Mouse (Mus musculus) gonadal fat pad, adult 2 months (tissue): ENCODE measurements around the gene Efcab9. TPM values are rescaled to one million over a fixed set of nuclear protein-coding genes. Genes with fewer than 3 reads are reported as not detected.

Experiments
- DNase-seq: peaks from one replicate; pipeline ENCODE4 v3.0.0-alpha.2; 2012; ENCODE audit warnings: low read depth
- polyA plus RNA-seq: library from polyadenylated mRNA; depleted of rRNA; stranded (reverse); fragments of >200 nt; gene quantifications from 2 replicates; pipeline ENCODE4 v1.2.3, GENCODE M21; 2012

The Efcab9 gene
- polyA plus RNA-seq, 1 experiment = 0.50 TPM

DNA sequence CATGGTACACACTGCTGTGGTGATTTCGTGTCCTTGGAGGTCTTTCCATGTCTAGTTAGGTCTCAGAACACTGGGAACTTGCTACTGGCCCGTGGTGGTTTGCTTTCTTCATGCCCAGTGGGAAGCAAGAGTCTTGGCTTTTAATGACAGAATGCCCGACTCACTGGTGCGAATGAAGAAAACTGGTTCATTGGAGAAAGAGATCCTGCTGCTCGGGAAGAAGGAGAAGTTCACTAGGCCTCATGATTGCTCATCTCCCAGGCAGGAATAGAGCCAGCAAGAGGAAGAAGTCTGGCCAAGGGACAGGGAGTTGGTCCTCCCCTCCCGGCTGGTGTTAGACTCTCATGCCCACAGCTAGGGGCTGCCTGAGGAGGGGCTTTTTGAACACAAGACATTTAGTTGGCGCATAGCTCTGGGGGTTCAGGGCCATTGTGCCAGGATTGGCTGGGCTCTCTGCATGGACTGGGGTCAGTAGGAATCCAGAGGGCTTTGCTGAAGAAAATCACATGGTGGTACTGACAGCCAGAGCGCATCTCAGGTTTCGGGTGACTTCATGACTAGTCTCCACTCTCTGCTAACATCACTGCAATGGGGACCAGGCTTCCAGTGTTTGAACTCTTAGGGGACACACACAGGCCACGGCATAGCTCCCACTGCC is 24.6 kb upstream of the Efcab9 start:
- no peak for DNase-seq

DNA sequence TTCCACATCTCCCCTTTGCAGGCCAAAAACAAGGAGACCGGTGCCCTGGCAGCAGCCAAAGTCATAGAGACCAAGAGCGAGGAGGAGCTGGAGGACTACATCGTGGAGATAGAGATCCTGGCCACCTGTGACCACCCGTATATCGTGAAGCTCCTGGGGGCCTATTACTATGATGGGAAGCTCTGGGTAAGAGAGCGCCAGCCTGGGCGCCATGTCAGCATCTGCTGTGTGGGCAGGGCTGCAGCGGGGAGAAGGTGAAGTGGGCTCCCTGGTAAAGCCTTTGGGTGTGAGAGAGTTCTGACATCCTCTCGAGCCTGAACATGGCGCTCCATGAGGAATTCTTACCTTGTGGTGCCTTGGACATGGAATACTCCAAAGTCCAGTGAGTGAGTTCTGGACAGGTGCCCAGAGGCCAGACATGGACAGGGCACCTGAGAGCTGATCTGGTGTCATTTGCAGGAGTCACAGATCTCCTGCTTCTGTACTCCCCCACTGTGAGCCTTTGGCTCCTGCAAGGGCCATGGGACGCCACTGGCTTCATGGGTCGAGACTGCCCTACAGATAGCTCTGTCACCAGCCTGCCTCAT is 23.3 kb upstream of the Efcab9 start:
- no peak for DNase-seq

DNA sequence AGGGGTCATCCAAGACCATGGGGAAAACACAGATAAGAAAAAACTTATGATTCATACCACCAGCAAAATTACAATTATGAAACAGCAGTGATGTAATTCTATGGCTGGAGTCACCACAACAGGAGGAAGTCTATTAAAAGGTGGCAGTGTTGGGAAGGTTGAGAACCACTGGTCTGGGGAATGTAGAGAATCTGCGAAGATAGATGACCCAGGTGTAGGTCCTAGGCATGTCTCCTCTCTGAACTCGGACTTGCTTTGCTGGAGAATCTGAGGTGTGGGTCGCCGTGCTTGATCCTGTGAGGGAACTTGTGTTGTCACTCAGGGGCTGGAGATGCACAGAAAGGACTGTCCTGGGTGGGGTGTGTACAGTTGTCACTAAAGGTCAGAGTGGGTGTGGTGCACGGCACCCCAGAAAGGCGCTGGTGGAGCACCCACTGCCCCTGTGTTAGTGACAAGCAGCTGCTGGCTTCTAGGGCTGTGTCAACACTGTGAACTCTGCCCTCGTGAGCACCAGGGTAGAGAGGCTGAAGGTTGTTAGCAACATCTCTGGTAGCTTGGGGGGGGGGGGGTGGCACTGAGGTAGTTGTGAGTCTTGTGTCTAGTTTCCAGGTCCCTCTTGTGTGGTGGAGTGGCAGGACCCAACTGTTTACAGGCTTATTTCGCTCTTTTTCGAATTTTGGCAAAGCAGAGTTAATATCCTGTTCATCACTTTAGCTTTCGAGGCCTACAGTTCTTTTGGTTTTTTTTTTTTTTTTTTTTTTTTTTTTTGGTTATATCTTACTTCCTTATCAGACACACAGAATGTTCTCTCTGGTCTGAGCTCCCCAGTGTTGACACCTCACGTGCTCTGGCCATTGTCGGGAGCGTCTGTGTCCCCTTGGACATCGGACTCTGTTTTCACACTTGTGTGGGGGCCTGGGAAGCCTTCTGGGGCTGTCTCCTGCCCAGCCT is 22.5 kb upstream of the Efcab9 start:
- DNase-seq = no peak

DNA sequence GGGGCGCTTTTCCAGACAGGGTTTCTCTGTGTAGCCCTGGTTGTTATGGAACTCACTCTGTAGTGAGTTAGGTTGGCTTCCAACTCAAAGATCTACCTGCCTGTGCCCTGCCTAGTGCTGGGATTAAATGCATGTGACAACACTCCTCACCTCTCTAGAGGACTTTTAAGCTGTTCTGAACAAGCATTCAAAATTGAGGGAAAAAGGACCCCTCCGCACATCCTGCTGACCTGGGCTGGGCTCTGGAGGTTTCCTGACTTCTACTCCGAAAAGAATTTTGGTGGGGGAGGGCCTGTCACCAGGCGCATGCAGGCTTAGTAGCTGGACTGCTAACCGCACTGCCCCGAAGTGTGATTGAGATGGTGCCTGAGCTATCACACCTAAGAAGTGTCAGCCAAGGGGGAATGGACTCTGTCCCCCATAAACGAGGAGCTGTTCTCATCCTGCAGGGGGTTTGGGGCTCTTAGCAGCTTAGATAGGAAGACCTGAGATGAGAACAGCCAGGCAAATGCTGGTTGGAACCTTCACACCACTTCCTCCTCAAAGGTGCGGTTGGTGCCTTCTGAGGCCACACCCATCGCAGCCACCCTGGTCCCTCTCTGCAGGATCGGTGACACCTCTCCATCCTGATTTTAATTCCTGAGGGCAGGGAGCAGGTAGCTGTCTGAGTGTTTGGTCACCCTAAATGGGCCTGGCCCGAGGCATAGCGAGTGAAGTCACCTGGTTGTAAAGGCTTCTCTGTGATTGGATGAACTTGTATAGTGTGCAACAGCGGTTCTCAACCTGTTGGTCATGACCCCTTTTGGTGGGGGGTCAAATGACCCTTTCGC is 21.6 kb upstream of the Efcab9 start:
- DNase-seq = no peak

DNA sequence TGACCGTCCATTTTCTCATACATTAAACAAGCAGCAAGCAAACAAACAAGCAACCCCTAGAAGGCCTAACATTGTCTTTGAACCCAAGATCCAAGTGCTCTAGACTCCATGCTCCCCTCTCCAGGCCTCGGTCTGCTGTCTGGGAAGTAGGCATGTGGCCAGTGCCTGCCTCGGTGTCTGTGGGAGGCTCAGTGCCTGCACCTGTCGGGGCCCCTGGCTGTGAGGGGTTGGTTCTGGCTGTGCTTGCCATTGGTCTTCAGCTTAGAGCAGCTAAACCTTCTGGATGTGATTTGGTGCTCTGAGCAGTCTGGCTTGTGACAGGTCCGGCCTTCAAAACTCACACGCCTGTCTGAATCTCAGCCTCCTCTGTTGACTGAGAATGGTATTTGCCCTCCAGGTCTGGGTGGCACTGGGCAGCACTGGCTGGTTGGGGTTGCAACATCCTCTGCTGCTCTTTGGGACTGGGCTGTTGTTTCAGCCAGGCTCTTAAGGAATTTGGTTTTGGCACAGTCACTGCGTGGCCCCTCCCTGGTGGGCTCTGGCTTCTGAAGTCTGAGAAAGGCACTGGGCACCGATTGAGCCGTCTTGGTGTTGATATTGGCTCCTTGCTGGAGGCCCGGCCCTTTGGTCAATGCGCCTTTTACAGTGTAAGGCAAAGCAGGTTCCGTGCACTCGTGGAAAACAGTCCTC is 20.7 kb upstream of the Efcab9 start:
- no peak for DNase-seq

DNA sequence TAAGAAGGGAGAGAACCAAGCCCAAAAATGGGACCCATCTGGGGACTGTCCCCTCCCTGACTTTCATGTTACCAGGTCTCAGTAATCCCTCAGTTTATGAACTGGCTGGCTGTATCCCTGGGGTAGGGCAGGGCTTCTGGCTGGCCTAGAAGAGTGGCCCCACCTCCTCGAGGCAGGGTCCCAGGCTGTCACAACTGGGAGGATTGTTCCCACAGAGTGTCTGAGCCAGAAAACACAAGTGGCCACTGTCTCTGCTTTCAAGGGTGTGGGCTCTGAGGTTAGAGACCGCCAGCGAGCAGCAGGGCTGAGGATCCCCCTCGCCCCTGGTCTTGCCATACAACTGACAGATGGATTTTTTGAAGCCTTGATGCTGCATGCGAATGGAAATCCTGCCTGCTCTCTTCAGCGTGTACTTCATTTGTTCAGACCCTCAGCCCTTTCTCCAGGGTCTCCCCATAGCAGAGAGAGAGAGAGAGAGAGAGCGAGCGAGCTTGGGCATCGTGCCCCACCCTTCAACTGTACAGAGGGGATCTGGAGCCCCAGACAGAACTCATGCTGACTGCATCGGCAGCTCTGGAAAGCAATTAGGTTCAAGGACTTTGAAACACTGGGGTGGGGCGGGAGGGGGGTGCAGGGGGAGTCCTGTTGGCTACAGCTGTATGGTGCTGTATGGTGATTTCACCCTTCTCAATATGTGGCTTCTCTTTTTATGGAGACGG is 19.9 kb upstream of the Efcab9 start:
- no peak for DNase-seq

DNA sequence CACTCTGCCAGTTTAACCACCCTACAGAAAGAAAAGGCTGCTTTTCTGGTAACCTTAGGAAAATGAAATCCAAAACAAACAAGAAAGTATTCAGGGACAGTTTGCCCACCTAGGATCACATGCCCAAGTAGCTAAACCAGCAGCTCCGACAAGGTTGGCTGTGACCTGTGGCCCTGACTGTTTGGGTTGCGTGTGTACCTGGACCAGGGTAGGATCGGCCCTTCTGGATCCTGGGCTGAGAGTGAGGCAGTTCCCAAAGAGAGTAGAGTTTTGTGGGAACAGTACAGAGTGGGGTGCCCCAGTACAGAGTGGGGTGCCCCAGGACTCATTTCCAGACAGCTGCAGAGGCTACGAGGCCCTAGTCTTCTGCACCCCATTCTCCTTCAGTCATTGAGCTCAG is 19.2 kb upstream of the Efcab9 start:
- no peak for DNase-seq

DNA sequence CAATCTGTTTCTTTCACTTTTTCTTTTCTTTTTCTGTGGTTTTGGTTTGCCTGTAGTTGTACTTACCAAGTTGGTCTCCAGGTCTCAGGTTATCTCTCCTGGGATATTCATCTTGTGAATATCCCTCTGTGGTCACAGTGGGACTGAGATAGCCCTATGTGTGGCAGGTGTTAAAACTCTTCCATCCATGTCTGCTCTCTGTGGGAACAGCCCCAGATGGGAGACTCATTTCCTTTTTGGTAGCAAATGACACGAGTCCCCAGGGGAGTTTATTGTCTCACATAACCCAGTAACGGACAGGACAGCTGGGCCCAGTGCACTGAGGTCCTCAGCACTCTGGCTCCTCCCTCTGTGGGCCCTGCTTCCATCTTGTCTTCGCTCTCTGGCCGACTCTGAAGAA is 18.2 kb upstream of the Efcab9 start:
- no peak for DNase-seq

DNA sequence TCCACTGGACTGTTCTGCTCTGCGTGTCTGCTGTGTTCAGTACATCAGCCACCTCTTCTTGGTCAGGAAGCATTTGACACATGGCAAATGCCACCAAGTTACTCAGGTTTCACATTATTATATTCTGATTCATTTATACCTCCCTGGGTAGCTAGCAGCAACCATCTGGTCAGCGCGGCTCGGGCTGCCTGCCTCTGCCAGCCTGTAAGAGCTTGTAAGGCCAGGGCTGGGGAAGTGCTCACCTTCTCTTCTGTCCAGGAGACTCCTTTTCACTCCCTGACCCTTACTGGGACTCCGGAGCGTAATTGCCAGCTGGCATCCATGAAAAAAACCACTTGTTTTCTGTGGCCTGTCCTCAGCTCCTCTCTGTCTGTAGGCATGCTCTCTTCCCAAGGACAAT is 17.4 kb upstream of the Efcab9 start:
- DNase-seq = no peak

DNA sequence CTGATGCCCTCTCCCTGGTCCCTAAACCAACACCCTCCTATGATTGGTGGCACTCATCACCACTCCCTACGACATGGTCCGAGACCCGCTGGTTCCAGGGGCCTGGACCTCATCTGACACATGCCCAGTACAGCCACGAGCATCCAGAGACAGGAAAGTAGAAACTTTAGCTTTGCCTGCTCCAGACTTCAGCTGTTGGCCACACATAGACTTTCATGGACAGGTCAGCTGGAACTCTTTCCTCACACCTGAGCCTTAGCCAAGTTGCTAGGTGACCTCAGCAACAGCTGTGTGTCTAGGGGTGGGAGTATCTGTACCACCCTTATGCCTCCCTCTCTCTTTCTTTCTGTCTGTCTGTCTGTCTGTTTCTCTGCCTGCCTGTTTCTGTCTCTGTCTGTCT is 16.4 kb upstream of the Efcab9 start:
- DNase-seq = no peak

DNA sequence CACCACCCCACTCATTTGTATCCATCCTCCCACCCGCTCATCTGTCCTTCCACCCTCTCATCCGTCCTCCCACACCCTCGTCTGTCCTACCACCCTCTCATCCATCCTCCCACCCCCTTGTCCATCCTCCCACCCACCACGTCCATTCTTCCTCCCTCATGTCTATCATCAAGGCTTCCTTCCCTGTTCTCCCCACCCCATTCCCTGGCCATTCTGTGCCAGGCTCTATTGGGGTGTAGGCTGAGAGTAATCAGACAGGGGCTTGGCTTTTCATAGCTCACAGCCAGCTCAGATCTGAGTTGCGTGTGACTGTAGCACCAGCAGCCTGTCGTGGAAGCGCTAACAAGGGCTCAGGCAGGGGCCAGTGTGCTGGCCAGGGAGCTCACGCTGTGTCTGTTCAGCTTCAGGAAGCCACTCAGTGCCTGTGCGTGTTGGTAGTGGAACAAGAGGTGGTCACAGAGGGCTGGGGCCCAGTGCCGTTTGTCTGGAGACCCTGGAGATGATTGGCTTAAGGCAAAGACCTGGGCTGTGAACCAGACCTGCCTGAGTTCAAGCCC is 15.6 kb upstream of the Efcab9 start:
- DNase-seq = no peak

DNA sequence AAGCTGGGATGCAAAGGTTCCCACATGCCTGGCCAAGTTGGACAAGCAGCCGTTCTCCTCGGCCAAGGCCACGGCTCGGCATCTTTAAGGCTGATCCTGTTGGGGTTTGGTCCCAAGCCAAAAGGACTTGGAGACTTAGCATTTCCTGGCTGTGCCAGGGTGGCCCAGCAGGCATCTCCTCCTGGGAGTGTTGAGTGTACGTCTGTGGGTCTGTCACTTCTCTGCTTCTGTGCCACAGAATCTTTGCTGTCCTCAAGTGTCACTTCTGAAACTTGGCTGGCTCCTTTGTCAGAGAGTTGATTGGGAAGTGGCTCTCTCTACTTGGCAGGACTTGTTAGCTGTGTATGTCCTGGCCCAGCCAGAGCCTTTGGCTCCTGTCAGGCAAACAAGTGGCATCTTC is 14.6 kb upstream of the Efcab9 start:
- no peak for DNase-seq

DNA sequence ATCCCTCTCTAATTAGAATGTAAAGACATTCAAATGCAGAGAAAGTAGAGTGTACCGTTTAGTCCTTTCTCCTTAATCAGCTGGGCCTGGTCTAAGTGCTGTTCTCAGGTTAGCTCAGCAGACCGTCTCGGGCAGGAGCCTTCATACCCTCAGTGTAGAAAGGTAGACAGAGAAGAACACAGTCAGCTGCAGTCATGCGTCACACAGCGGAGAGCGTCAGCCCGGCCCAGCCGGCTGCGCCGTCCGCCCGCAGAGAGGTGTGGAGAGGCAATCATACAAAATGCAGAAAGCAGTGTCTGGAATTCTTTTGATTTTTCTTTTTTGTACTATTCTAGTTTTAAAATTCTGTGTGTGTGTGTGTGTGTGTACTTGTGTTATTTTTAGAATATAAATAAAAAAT is 13.7 kb upstream of the Efcab9 start:
- DNase-seq = no peak

DNA sequence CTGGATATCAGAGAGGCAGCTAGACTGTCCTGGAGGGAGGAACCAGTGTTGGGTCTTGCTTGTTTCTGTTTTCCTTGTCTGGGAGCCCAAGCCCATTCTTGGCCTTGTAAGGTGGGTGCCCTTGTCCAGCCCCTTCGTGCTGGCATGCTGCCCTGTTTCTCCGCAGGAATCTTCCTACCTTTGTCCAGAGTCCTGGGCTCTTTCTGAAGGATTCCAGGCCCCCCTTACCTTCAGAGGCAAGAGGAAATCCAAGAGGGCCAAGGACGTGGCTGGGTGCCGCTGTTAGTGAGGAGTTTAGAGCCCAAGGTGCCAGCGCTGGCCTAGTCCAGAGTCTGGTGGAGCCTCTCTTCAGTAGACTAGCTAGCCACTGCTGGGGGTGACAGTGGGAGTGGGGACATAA is 12.6 kb upstream of the Efcab9 start:
- no peak for DNase-seq

DNA sequence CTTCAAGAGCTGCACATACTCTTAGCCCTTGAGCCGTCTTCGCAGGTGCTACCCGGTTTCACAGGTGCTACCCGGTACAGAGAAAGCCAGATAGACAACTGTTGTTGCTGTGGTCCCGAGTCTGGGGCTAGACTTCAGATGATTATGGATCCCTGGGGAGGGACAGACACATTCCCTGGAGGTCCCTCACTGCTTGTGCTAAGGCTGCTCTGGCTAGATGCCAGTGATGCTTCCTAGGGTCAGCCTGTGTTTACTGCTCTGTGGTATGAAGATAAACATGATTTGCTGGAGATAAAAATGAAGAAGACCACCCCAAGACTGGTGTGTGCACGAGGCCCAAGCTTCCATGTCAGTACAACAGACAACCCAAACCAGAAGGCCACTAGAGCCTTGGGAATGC is 12.2 kb upstream of the Efcab9 start:
- DNase-seq = no peak

DNA sequence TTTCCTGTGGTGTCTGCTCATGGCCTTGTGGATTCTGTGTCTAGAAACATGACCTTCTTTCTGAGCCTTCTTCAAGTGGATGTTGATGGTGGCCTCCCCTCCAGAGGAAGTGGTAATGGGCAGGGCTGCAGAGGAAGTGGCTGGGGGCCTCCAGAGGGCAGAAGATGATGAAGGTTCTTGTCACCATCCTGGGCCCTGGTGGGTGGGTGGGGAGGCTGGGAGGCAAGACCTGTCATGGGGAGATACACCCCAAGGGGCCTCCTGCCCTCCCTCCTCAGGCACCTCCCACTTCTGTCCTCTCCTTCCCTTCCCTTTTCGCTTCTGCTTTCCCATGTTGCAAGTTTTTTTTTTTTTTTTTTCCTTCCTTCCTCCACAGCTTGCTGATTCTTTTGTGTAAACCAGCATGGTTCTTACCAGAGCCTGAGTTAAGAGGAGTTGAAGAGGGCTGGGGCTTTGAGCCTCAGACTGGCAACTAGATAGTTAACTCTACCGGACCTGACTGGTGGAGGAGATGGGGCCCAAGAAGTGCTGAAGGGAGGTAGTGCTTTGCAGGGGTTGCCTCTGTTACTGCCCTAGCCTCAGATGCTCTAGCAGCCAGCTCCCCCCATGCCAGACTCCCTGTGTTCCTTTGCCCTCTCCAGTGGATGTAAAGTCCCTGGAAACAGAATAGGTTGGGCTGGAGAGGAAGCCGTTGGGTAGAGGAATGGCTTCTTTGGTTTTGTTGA is 11.0 kb upstream of the Efcab9 start:
- no peak for DNase-seq

DNA sequence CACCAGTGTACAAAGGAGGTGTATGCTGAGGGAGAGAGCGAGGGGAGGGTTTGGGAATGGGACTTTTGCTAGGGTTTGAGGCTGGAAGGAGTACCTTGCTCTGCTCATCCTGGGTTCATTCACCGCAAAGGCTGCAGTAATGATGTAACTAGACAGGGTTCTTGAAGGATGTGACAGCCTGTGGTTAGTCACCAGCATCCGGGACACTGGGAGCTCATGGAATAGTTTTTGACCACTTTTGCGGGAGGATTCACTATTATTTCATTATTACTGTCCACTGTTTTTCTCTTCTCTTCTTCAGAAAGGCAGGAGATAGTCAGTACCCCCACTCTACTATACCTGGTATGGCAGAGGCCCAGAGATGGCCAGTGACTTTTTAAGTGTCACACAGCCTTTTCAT is 10.3 kb upstream of the Efcab9 start:
- DNase-seq = no peak

DNA sequence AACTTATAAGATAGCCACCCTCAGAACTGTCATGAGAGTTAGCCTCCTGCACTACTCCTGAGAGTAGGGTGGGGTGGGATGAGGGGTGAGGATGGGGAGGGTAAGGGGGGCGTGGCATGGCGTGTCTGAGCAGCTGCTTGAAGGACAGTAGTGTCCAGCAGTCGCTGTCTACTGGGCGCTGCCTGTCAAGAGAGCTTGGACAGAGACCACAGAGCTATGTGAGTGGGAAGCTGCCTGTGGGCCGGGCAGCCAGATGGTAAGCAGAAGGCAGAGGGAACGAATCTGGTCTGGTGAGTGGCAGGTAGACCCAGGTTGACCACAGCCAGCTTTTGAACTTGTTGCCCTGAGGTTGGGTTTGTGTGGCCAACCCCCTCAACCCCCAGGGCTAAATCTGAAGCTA is 8.6 kb upstream of the Efcab9 start:
- no peak for DNase-seq

DNA sequence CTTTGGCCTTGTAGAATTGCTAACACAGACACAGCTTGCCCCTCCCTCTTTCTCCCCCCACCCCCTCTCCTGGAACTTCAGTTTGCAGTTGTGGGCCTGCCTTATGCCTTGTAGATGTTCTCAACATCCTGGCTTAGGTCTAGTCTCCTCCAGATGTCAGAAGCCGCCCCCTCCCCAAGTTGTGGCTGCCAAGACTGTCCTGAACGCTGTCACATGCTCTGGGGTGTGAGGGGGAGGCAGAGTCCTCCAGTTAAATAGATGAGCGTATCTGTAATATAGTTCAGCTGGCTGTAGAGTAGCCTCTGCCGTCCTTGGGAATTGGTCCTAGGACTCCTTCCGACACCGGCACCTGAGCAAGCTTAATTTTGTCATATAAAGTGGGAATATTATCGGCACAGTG is 7.8 kb upstream of the Efcab9 start:
- DNase-seq = no peak

DNA sequence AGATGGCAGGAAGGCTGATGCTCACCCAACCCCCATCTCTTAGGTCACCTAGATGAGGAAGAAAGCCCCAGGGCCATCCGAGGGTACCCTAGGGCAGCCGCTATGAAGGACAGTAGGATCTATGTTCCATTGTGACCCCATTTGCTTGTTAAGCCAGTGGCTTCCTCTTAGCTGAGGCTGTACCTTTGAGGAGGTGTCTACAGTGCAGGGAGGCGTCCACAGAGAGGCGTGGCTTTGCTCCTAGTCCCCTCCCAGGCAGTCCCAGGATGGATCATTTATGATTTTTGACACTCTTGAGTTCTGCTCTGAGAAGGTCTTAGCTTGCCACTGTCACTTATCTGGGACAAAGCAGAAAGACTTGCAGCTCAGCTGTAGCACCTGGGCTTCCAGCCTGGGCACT is 7.0 kb upstream of the Efcab9 start:
- DNase-seq = no peak
